Mouse (Mus musculus) limb, embryonic 15.5 days (tissue): ENCODE data around the gene Ptpn14. TPM values are rescaled to one million over a fixed set of nuclear protein-coding genes. Genes with fewer than 3 reads are reported as not detected.

ENCODE experiments used
- ATAC-seq: fragments of 200-750 bp; cut with Nextera tagmentation; 2 replicates; pipeline ENCODE4 v1.8.0; 2017; ENCODE audit warnings: low read depth, moderate TSS enrichment; ENCODE audit not compliant: insufficient number of reproducible peaks, low FRiP score, low TSS enrichment
- H3K27ac ChIP-seq: fragments of 300-500 bp; sonication (generic); 2 replicates; pipeline ENCODE4 v1.5.1; 2015; ENCODE audit warnings: moderate library complexity, mild to moderate bottlenecking, inconsistent platforms
- H3K27me3 ChIP-seq: fragments of 300-500 bp; sonication (generic); 2 replicates; pipeline ENCODE4 v1.6.1; 2015; ENCODE audit warnings: inconsistent platforms
- H3K36me3 ChIP-seq: fragments of 300-500 bp; sonication (generic); 2 replicates; pipeline ENCODE4 v1.6.1; 2015; ENCODE audit warnings: inconsistent platforms
- H3K4me1 ChIP-seq: fragments of 300-500 bp; sonication (generic); 2 replicates; pipeline ENCODE4 v1.6.1; 2015; ENCODE audit warnings: inconsistent platforms
- H3K4me2 ChIP-seq: fragments of 300-500 bp; sonication (generic); 2 replicates; pipeline ENCODE4 v1.6.1; 2015; ENCODE audit warnings: mild to moderate bottlenecking, inconsistent platforms
- H3K4me3 ChIP-seq: fragments of 300-500 bp; sonication (generic); 2 replicates; pipeline ENCODE4 v1.5.1; 2015; ENCODE audit warnings: mild to moderate bottlenecking, inconsistent platforms
- H3K9ac ChIP-seq: fragments of 300-500 bp; sonication (generic); 2 replicates; pipeline ENCODE4 v1.6.1; 2015; ENCODE audit warnings: inconsistent platforms
- H3K9me3 ChIP-seq: fragments of 300-500 bp; sonication (generic); 2 replicates; pipeline ENCODE4 v1.6.1; 2016; ENCODE audit warnings: inconsistent platforms
- WGBS: fragments of 180-500 bp; shearing (Covaris S2); methylation state at CpG from one replicate; pipeline ENCODE4 v1.1.7; 2015; 5-methylcytosine and 5-hydroxymethylcytosine counted together
- polyA plus RNA-seq: library from polyadenylated mRNA; unstranded; fragments of >200 nt; fragmentation: Nextera tagmentation; extraction: Ambion mirVana; gene quantifications from 2 replicates; pipeline ENCODE4 v1.2.1, GENCODE M21; 2015

Ptpn14 gene
- polyA plus RNA-seq, 1 experiment from 2014 or later = 11.8 TPM

GRCm38 (mm10) chr1:189860112-189860941 lies 132.3 kb downstream of the Ptpn14 start:
- Histone ChIP-seq H3K4me1 (no peaks in the 10 kb centered on the region), H3K27me3 (no peaks in the 10 kb centered on the region), H3K36me3 (peaks cover 71% of the 10 kb centered on the region), H3K4me2 (no peak overlapping the region), H3K4me3 (no peak overlapping the region), H3K9ac (no peak overlapping the region), H3K9me3 (no peaks in the 10 kb centered on the region), H3K27ac (no peak overlapping the region)
- 77% methylated on average over 17 of the region's 17 CpGs for WGBS
- peak; percentile 48; the same call in 1 of the 2 replicates for ATAC-seq

- ATAC-seq = no peak
- whole genome bisulfite sequencing = 63% methylated on average over 12 of the region's 12 CpGs
Measured at GRCm38 (mm10) chr1:189860942-189861315, 132.9 kb downstream of the Ptpn14 start.

GRCm38 (mm10) chr1:189863727-189864126 lies 135.7 kb downstream of the Ptpn14 start:
- no peak for ATAC-seq
- no peaks in the 10 kb centered on the region for H3K27me3 ChIP-seq
- no peak overlapping the region for H3K9ac ChIP-seq
- WGBS = 95% methylated on average over 3 of the region's 3 CpGs
- H3K27ac ChIP-seq = no peak overlapping the region
- H3K4me2 ChIP-seq = no peak overlapping the region
- no peaks in the 10 kb centered on the region for H3K9me3 ChIP-seq
- H3K36me3 ChIP-seq = peaks cover 69% of the 10 kb centered on the region
- H3K4me1 ChIP-seq = peaks cover 9% of the 10 kb centered on the region; the same call in 1 of the 2 replicates
- no peak overlapping the region for H3K4me3 ChIP-seq

More at GRCm38 (mm10) chr1:189860942-189861315, 132.9 kb downstream of the Ptpn14 start:
- no peak overlapping the region for H3K4me3 ChIP-seq
- H3K27me3 ChIP-seq = no peaks in the 10 kb centered on the region
- H3K9me3 ChIP-seq = no peaks in the 10 kb centered on the region
- H3K4me2 ChIP-seq = no peak overlapping the region
- H3K36me3 ChIP-seq = peaks cover 74% of the 10 kb centered on the region
- H3K4me1 ChIP-seq = no peaks in the 10 kb centered on the region
- no peak overlapping the region for H3K27ac ChIP-seq
- H3K9ac ChIP-seq = no peak overlapping the region

GRCm38 (mm10) chr1:189864301-189864700 lies 136.2 kb downstream of the Ptpn14 start:
- H3K9ac ChIP-seq = no peak overlapping the region
- no peak overlapping the region for H3K4me2 ChIP-seq
- WGBS = 75% methylated on average over 9 of the region's 9 CpGs
- no peak overlapping the region for H3K4me3 ChIP-seq
- H3K27ac ChIP-seq = no peak overlapping the region
- no peak for ATAC-seq
- H3K4me1 ChIP-seq = peaks cover 9% of the 10 kb centered on the region; the same call in 1 of the 2 replicates
- peaks cover 69% of the 10 kb centered on the region for H3K36me3 ChIP-seq
- H3K9me3 ChIP-seq = no peaks in the 10 kb centered on the region
- H3K27me3 ChIP-seq = no peaks in the 10 kb centered on the region

GRCm38 (mm10) chr1:189864846-189865560 lies 136.9 kb downstream of the Ptpn14 start:
- H3K4me1 ChIP-seq = peaks cover 9% of the 10 kb centered on the region; the same call in 1 of the 2 replicates
- no peak overlapping the region for H3K4me2 ChIP-seq
- no peak overlapping the region for H3K4me3 ChIP-seq
- no peak overlapping the region for H3K9ac ChIP-seq
- WGBS = 87% methylated on average over 15 of the region's 15 CpGs
- H3K27me3 ChIP-seq = no peaks in the 10 kb centered on the region
- H3K36me3 ChIP-seq = peaks cover 72% of the 10 kb centered on the region
- H3K9me3 ChIP-seq = no peaks in the 10 kb centered on the region
- no peak for ATAC-seq
- no peak overlapping the region for H3K27ac ChIP-seq

DNA sequence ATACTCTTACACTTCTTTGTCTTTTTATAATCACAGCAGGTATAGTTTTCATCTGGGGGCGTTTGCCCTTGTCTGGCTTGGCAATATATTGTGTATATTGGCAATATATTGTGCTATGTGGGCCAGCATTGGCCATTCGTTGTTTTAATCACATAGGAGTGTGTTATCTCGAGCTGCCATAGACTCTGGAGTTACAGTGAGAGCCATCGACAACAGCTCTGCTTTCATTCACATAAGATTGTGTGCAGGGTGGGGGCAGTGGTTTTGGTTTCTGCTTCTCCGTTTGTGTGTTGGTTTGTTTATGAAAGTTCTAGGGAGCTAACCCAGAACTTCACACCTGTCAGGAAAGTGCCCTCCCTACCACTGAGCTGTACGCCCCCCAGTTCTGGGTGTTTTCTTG lies 138.6 kb downstream of the Ptpn14 start:
- WGBS = 71% methylated on average over 6 of the region's 6 CpGs
- H3K4me3 ChIP-seq = no peak overlapping the region
- H3K9ac ChIP-seq = no peak overlapping the region
- H3K27ac ChIP-seq = peak overlapping the region; percentile 59
- H3K36me3 ChIP-seq = peaks cover 74% of the 10 kb centered on the region
- no peak overlapping the region for H3K4me2 ChIP-seq
- ATAC-seq = no peak
- no peaks in the 10 kb centered on the region for H3K9me3 ChIP-seq
- no peaks in the 10 kb centered on the region for H3K27me3 ChIP-seq
- H3K4me1 ChIP-seq = peaks cover 9% of the 10 kb centered on the region; the same call in 1 of the 2 replicates

- H3K4me3 ChIP-seq = no peak overlapping the region
- H3K36me3 ChIP-seq = peaks cover 74% of the 10 kb centered on the region
- H3K9me3 ChIP-seq = no peaks in the 10 kb centered on the region
- no peak for ATAC-seq
- no peak overlapping the region for H3K9ac ChIP-seq
- 46% methylated on average over 5 of the region's 5 CpGs for WGBS
- H3K27me3 ChIP-seq = no peaks in the 10 kb centered on the region
- peak overlapping the region; percentile 59 for H3K27ac ChIP-seq
- no peak overlapping the region for H3K4me2 ChIP-seq
- H3K4me1 ChIP-seq = peaks cover 9% of the 10 kb centered on the region; the same call in 1 of the 2 replicates
Measured at GRCm38 (mm10) chr1:189867034-189867433, 139.0 kb downstream of the Ptpn14 start.

DNA sequence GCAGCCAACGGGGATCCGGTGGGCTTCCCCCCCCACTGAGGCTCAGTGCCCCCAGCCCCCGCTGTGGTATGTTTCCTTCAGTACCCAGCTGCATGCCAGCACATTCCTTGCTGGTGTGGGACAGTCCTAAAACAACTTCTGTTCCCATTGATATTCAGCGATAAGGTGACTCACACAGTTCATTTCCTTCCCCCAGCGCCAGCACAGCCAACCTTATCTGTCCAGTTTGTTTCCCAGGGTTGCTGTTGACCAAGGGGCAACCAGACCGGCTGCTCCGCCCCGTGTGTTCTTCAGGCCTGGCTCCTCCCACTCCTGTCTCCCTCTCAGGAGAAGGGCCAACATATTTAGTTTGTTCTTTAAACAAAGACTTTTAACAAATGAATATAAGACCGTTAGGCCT lies 139.4 kb downstream of the Ptpn14 start:
- Histone ChIP-seq H3K4me2 (no peak overlapping the region), H3K9ac (no peak overlapping the region), H3K9me3 (no peaks in the 10 kb centered on the region), H3K4me3 (no peak overlapping the region), H3K27ac (peak overlapping the region; percentile 59), H3K4me1 (peaks cover 9% of the 10 kb centered on the region; the same call in 1 of the 2 replicates), H3K36me3 (peaks cover 73% of the 10 kb centered on the region), H3K27me3 (no peaks in the 10 kb centered on the region)
- no peak for ATAC-seq
- 52% methylated on average over 9 of the region's 9 CpGs for WGBS

- no peaks in the 10 kb centered on the region for H3K27me3 ChIP-seq
- no peak overlapping the region for H3K27ac ChIP-seq
- WGBS = 82% methylated on average over 10 of the region's 10 CpGs
- peaks cover 72% of the 10 kb centered on the region for H3K36me3 ChIP-seq
- no peaks in the 10 kb centered on the region for H3K9me3 ChIP-seq
- no peak overlapping the region for H3K4me3 ChIP-seq
- H3K9ac ChIP-seq = no peak overlapping the region
- H3K4me2 ChIP-seq = no peak overlapping the region
- peaks cover 9% of the 10 kb centered on the region; the same call in 1 of the 2 replicates for H3K4me1 ChIP-seq
- no peak for ATAC-seq
Measured at GRCm38 (mm10) chr1:189868036-189868435, 140.0 kb downstream of the Ptpn14 start.

GRCm38 (mm10) chr1:189869651-189870270 lies 141.7 kb downstream of the Ptpn14 start:
- Histone ChIP-seq H3K4me2 (no peak overlapping the region), H3K9me3 (no peaks in the 10 kb centered on the region), H3K27me3 (no peaks in the 10 kb centered on the region), H3K4me3 (no peak overlapping the region), H3K36me3 (peaks cover 65% of the 10 kb centered on the region), H3K27ac (no peak overlapping the region), H3K9ac (no peak overlapping the region), H3K4me1 (peaks cover 22% of the 10 kb centered on the region)
- ATAC-seq = no peak
- WGBS = 93% methylated on average over 18 of the region's 18 CpGs

- no peak for ATAC-seq
Measured at GRCm38 (mm10) chr1:189870539-189870938, 142.5 kb downstream of the Ptpn14 start.

More at GRCm38 (mm10) chr1:189870539-189870938, 142.5 kb downstream of the Ptpn14 start:
- Histone ChIP-seq H3K27ac (no peak overlapping the region), H3K4me3 (no peak overlapping the region), H3K9ac (no peak overlapping the region), H3K36me3 (peaks cover 57% of the 10 kb centered on the region), H3K9me3 (no peaks in the 10 kb centered on the region), H3K4me1 (peaks cover 30% of the 10 kb centered on the region), H3K4me2 (no peak overlapping the region), H3K27me3 (no peaks in the 10 kb centered on the region)
- 81% methylated on average over 8 of the region's 8 CpGs for WGBS
